Mouse (Mus musculus) liver (tissue): ENCODE data around the gene F12.

ENCODE experiments used
- DNase-seq: peaks from one replicate; pipeline ENCODE4 v3.0.0-alpha.2; 2020; ENCODE audit warnings: mixed read lengths

F12 gene

DNA sequence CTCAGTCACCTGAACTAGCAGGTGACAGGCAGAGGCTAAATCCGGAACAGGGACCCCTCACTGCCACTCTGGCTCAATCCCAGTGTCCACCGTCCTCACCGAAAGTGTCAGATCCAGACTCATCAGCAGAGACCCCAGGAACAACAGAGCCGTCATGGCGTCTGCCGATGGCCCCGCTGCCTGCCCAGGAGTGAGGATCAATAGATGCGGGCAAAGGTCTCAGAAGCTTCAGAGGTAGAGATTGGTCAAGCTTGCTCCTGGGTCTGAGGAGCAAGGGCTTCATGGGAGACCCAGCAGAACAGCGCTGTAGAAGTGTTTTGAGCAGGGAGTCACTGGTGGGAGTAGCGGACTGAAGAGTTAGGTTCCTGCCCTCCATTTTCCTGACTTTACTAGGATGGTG lies at the start of gene F12:
TSS of gene F12 (minus strand) at position 181 of the 400 bp plus-strand sequence.
- no peak for DNase-seq

DNA sequence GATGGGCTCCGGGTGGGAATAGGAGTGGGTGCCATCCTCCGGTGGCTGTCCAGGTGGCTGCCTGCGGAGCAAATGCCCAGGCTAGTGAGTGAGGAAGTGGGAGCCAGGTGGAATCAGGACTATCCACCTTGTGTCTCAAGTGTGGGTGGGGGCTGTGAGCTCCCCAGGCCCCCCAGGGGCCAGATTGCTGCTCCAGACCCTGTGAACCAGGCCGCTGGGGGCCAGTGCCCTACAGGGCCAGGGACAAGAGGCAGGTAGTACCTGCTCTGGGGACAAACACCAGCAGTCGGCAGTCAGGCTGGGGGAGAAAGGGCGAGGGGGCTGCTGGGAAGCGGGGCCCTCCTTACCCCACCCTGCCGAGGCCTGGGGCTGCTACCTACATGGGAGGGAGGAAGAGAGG lies 49.7 kb upstream of the F12 start:
- no peak for DNase-seq

DNA sequence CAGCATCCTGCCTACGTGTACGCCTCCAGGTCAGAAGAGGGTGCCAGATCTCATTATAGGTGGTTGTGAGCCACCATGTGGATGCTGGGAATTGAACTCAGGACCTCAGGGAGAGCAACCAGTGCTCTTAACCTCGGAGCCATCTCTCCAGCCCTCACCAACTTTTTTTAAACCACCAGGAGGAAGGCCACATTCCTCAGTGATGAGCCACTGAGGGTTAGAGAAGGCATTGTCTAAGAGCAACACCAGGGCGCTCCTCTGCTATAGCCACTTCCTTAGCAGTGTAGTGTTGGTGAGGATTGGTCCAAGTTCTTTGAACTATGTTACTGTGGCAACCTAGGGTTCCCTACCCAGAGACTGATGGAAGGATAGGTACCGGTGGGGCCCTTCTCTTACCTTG lies 49.2 kb upstream of the F12 start:
- no peak for DNase-seq

DNA sequence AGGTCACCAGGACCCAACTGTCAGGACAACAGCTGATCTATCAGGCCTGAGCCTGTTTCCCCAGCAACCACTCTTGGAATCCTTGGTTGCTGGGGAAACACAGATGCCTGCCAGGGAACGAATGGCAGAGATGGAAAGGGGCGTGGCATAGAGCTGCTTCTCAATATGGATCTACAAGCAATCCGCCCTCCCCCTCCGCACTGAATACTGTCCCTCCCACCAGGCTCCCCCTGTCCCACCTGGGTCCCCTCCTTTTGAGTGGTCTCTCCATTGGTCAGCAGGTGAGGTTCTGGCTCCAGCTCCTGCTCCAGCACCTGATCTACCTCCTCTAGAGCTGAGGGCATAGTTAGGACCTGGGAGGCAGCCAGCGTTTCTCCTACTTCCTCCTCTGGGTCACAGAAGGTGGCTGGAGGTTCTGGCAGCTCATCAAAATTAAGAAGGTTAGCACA lies 48.1 kb upstream of the F12 start:
- no peak for DNase-seq

DNA sequence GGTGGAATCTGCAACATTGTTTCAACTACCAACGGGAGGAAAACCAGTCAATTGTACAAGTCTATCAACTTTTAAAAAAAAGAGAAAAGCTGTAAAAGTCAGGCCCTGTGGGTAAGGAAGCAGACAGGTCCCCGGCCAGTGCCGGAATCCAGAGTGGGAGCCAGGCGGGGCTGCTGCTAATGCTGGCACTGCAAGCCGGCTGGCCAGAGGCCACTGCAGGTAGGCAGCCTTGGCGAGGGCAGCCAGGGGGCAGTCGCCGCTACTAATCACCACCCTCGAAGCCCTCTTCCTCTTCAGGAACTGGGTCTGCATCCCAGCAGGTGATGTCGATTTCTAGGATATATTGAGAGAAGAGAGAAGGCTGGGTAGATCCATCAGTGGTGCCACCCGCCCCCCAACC lies 47.4 kb upstream of the F12 start:
- no peak for DNase-seq

DNA sequence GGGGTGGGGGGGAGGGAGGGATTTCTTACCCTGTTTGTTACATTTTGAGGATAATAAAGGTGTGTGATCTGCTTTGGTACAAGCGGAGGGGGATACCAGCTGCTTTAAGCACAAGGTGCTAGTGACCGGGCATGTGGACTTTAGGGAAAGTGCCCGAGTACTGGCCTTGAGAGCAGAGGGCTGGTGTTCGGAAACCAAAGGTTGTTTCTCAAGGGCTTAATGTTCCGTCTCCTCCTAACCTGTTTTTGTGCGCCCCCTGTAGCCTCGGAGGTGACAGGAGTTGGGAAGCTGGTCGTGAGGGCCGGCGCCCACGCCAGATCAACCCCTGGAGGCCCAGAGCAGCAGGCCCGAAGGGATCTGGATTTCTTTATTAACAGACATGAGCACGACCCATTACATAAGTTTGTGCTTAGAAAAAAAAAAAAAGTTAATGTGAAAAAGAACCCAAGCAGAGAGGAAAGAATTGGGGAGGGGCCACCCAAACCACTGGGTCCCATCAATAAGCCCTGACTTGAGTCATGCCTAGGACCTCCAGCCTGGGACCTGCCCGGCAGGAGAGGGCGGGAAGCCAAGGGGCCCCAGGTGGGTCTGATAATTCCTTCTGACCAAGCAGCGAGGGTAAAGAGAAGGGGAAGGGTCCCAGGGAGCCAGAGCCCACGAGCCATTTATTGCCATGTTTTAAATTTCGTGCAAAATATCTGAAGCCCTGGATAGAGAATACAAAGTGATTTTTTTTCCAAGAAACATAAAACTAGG lies 46.7 kb upstream of the F12 start:
- peak; percentile 32 for DNase-seq

DNA sequence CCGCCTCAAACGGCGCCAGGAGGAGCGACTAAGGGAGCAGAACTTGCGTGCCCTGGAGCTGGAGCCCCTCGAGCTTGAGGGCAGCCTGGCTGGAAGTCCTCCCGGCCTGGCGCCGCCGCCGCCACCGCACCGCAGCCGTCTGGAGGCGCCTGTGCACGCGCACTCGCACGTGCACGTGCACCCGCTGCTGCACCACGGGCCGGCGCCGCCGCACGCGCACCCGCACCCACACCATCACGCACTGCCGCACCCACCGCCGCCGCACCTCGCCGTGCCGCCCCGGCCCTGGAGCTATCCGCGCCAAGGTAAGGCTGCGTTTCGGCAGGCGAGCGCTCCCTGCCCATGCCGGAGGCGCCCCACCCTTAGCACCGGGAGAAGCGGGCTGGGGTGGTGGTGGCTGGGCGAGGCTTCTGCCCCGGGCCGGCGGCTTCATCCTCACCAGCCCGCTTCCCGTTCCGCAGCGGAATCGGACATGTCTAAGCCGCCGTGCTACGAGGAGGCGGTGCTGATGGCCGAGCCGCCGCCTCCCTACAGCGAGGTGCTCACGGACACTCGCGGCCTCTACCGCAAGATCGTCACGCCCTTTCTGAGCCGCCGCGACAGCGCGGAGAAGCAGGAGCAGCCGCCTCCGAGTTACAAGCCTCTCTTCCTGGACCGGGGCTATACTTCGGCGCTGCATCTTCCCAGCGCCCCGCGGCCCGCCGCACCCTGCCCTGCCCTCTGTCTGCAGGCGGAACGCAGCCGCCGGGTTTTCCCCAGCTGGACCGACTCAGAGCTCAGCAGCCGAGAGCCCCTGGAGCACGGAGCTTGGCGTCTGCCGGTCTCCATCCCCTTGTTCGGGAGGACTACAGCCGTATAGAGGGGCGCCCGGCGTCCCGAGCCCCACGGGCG lies 45.8 kb upstream of the F12 start:
- DNase-seq: peak; percentile 39

DNA sequence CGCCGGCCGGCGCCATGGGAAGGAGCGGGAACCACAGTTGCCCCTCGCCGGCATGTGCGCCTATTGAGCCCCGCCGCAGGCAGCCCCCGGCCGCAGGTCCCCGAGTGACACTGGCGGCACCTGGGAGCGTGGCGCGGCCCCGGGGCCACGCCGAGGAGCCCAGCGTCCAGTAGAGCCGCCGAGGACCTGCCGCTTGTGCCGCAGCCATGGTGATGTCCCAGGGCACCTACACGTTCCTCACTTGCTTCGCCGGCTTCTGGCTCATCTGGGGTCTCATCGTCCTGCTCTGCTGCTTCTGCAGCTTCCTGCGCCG lies 45.2 kb upstream of the F12 start:
- DNase-seq: no peak

DNA sequence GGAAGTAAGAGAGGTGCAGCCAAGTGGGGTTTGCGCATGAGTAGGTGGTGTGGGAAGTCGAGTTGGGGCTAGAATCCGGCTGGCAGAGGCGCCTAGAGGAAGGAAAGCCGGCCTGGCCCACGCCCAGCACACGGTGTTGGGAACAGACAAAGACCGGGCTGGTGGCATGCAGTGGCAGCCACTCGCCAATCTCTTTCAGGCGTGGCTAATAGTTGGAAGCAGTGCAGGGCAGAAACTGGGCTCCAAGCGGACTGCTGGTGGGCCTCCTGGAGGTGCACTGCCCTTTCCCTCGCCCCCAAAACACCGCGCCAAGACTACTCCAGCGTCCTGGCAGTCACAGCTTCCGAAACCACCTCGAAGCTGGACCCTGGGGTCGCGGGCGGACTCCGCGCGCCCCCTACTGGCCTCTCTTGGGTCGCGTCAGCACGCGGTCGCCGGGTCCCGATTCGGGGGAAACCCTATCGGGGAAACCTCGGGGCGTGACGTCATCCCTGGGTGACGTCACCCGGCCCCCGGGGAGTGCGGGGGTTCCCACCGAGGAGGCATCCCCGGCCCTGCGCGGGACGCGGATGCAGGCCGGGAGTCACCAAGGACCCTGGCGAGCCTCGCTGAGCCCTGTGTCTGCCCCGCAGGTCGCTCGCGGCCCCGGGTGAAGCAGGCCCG lies 44.7 kb upstream of the F12 start:
- peak; percentile 78 for DNase-seq

DNA sequence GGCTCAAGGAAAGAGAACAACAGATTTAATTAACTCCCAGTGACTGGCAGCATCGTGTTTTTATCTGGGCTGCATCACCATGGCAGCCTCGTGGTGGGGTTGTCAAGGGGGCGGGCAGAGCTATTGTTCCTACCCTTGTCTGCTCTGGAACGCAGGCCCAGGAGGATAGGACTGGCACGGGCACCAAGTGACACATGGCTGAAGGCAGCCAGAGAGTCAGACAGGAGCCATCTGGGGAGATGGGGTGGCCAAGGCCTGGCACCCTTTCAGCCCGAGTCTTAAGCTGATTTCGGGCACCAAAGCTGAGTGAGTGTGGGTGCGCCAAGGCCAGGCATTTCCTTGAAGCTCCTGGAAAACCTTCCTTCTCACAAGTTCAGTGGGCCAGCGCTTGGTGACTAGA lies 43.8 kb upstream of the F12 start:
- no peak for DNase-seq

DNA sequence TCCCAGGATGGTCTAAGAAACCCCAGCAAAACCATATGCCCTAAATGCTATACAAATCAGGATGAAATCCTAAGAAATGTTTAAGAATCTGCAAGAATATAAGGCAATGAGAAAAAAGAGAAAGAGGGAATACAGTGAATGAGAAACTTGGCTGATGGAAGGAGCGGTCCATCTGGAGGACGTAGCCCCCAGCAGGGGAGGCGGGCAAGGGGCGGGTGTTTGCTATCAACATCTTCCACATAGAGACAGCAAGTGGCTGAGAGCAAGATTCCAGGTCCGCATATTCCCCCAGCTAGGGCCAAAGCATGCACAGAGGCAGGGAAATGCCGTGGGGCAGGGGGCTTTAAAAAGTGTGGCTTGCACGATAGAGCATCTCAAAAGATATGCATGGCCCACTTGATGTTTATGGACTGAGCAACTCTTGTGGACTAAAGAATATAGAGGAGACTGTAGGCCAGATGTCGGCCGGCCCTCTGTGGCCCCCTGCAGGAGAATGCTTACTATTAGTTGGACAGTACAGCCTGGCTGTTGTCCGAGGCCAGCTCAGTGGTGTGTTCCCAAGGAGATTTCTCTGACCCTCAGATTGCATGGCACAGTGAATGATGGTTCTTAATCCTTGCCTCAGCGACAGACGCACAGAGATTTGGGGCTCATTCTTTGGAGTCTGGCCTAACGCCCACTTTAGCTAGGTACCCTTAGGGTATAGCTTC lies 42.4 kb upstream of the F12 start:
- DNase-seq: peak; percentile 39

DNA sequence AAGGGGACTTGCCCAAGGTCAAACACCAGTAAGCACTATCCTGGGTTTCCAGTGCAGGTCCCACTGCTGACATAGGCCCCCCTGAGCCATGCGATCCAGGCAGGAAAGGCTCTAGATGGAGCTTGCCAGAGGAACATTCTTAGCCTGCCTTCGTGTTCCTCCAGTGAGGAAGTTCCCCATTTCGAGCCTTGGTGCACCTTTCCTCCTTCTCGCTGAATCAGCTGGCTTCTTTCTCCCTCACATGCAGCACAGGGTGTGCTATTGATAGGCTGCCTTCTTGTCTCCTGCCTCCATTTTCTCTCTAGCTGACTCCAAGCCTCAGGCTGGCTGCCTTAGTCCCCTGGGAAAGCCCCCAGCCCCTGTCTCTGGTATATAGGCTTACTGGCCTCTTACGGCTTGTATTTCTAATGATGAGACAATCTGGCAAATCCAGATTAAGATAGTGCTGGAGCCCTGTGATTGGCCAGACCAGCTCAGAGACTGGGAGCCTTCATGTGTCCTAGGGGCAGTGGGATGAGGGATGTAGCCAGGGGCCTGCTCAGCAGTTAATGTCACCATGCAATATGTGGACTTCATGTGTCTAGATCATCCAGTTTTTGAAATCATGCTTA lies 39.3 kb upstream of the F12 start:
- DNase-seq: no peak

DNA sequence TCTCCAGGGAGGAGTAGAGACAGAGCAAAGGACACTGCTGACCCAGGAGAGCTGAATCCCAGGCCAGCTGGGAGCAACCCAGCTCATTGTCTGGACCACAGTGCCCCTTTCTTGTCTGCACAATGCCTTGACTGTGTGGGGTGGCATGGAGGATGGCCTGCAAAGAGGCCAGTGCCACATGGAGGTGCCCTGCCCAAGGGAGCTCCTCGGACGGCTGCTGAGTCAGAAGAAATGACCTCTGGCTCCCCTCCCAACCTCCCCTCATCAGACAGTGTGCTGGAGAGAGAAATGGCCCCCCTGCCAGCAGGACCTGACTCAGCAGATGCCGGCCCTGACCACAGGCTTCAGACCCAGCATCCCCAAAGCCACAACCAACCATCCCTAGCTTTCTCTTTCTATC lies 38.6 kb upstream of the F12 start:
- DNase-seq: no peak

DNA sequence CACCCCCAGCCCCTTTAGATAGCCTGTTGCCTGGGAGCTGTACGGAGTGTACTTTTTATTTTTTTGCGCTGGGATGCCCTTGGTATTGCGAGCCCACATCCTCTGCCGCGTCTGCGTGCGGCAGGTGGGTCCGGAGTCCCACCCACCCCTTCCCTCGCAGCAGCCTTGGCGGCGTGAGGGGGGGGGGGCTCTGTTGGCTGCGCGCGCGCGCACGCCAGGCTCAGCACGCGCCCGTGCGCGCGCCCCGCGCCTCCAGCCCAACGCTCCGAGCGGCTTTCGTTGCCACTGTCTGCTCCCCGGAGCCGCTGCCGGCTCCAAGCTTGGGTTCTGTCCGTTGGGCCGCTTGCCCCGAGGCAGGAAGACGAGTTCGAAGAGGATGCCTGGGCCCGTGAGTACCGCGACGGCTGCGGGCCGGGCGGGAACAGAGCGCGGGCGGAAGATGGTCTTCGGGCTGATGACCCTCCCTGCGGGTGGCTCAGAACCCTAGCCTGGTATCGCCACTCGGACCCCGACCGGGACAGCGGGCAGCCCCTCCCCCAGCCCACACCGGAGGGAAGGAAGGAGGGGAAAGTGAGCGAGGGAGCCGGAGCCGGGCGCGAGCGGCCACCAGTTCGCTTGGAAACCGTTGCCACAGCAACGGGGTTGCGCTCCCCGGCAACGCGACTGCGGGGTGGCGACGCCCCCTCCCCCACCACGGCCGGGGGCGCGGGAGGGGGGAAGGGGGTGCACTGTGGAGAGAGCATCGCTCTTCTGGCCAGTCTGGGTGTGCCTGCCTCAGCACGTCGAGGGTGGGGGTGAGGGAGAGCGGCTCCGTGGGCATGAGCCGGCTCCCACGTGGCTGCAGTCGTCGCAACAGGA lies 37.7 kb upstream of the F12 start, which contains the start of gene Prr7:
TSS of gene Prr7 (plus strand) at position 241 of the 858 bp plus-strand sequence.
- peak; percentile 41 for DNase-seq

DNA sequence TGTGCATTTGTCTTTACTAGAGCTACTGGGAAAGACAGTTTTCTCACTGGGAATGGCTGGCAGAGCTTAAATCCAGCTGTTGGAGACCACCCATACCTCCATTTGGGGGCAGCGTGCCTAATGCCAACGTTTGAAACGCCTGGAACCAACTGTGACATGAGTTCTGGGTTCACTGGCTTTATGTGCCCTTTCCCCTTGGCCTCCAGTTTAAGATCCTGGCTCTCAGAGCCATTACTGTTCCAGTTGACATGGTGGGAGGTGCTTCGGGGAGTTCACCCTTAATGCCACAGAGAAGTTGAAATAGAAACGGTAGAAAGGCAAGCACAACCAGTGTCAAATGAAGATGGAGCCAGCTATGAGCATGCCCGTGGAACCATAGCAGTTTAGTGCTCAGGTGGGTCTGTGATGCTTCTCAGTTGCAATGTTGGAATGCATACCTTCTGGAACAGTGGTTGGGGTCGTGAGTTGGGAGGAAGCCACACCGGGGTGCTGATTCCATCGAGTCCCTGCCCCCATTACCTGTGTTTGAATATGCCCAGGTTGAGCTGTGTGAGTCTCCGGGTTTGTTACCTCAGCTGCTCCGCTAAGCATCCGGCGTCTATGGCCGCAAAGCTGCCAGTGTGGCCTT lies 36.9 kb upstream of the F12 start:
- DNase-seq: no peak

DNA sequence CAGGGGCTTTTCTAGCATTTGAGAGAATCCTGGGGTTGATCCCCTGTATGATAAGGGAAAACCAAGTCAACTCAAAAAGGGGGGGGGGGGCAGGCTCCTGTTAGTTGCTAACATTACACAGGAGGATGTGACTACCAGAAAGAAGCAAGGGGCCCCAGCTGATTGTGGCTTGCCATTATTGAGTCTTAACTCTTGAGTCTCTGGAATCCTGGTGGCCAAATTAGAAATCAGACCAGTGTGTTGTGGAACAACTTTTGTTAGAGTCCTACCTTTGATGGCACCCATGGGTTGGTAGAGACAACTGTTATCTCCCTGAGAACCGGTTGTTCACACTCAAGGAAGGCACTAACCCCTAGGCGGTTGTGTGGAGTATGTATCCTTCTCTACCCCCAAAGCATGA lies 36.4 kb upstream of the F12 start:
- no peak for DNase-seq

DNA sequence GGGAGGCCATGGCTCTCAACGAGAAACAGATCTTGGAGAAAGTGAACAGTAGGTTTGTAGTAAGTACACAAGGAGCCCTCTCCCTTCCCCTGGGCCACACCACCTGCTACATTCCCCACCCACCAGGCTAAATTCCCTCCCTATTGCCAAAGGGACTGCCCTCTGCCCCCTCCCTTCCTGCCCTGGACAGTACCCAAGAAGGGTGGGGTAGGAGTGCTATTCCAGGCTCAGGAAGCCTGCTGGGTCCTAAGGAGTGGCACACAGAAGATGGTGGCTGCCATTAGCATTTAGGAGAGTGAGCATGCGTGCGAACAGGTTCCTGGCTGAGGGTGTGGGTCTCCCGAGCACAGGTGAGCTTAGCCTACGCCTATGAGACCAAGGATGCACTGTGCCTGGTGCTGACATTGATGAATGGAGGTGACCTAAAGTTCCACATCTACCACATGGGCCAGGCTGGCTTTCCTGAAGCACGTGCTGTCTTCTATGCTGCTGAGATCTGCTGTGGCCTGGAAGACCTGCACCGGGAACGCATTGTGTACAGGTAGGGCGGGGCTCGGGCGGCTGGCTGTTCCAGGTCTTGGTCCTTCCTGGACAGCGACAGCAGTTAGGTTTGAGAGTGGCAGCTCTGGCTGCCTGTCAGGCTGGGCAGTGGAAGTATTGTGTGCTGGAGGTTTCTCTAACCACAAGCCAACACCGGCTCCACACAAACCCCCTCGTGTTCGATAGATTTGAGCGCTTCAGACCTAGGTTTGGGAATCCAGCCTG lies 25.4 kb upstream of the F12 start:
- no peak for DNase-seq

DNA sequence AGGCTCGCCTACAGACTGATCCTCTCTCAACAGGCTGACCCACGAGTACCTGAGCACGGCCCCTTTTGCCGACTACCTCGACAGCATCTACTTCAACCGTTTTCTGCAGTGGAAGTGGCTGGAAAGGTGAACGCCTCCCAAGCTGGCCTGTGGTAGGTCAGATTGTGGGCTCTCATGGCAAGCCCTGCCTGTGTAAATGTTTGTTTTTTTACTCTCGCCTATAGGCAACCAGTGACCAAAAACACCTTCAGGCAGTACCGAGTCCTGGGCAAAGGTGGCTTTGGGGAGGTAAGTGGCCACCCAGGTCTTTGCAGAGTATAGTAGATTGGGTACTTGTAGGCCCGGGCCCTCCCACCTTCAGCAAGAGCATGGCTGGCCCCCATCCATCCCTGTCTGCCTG lies 24.7 kb upstream of the F12 start:
- no peak for DNase-seq

DNA sequence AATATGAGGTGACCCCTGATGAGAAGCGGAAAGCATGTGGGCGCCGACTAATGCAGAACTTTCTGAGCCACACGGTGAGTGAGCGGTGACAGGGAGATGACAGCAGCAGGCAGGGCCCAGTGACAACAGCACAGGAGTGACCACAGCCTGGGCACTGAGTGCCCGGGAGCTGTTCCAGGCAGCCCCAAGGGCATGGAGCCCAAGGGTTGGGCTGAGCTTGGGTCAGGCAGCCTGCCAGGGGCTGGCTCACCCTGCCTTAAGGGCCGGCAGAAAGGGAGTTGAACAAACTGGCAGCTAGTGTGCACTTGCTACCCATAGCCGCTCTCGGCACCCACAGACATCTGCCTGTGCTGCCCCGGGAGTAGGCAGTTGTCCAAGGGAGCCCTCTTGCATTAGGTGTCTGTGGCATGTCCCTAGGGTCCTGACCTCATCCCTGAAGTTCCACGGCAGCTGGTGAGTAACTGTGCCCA lies 24.0 kb upstream of the F12 start:
- DNase-seq: no peak
